Mouse (Mus musculus) hindbrain, embryonic 14.5 days (tissue): ENCODE data around the gene Cpne4. TPM values are rescaled to one million over a fixed set of nuclear protein-coding genes. Genes with fewer than 3 reads are reported as not detected.

Experiments
- ATAC-seq: fragments of 200-750 bp; cut with Nextera tagmentation; 2 replicates; pipeline ENCODE4 v1.8.0; 2017; ENCODE audit warnings: moderate number of reproducible peaks, mild to moderate bottlenecking, moderate TSS enrichment, moderate library complexity; ENCODE audit not compliant: low FRiP score
- DNase-seq: peaks from one replicate; pipeline ENCODE4 v3.0.0-alpha.2; 2015; ENCODE audit warnings: low spot score
- H3K27ac ChIP-seq: fragments of 300-500 bp; sonication (generic); 2 replicates; pipeline ENCODE4 v1.5.1; 2014; ENCODE audit warnings: mild to moderate bottlenecking, moderate library complexity
- H3K27me3 ChIP-seq: fragments of 300-500 bp; sonication (generic); 2 replicates; pipeline ENCODE4 v1.6.1; 2014; ENCODE audit warnings: mild to moderate bottlenecking, low read length, mixed read lengths; ENCODE audit not compliant: control insufficient read depth, insufficient read depth
- H3K36me3 ChIP-seq: fragments of 300-500 bp; sonication (generic); replicated peaks from 2 replicates; pipeline ENCODE4 v1.6.1; 2014; ENCODE audit not compliant: control insufficient read depth, insufficient read depth
- H3K4me1 ChIP-seq: fragments of 300-500 bp; sonication (generic); replicated peaks from 2 replicates; pipeline ENCODE4 v1.6.1; 2014; ENCODE audit warnings: antibody characterized with exemption, low read length, mixed read lengths; ENCODE audit not compliant: control insufficient read depth, insufficient read depth
- H3K4me2 ChIP-seq: fragments of 300-500 bp; sonication (generic); replicated peaks from 2 replicates; pipeline ENCODE4 v1.6.1; 2014; ENCODE audit warnings: mild to moderate bottlenecking, moderate library complexity
- H3K4me3 ChIP-seq: fragments of 300-500 bp; sonication (generic); replicated peaks from 2 replicates; pipeline ENCODE4 v1.5.1; 2014; ENCODE audit warnings: mild to moderate bottlenecking, low read length
- H3K9ac ChIP-seq: fragments of 300-500 bp; sonication (generic); 2 replicates; pipeline ENCODE4 v1.6.1; 2014
- H3K9me3 ChIP-seq: fragments of 300-500 bp; sonication (generic); 2 replicates; pipeline ENCODE4 v1.6.1; 2016; ENCODE audit warnings: low read length; ENCODE audit not compliant: control insufficient read depth
- WGBS: fragments of 180-500 bp; shearing (Covaris S2); extraction: QIAGEN DNeasy Blood & Tissue Kit; methylation state at CpG from one replicate; pipeline ENCODE4 v1.1.7; 2014; 5-methylcytosine and 5-hydroxymethylcytosine counted together
- polyA plus RNA-seq: library from polyadenylated mRNA; unstranded; fragments of >200 nt; fragmentation: Nextera tagmentation; extraction: Ambion mirVana; gene quantifications from 2 replicates; pipeline ENCODE4 v1.2.1, GENCODE M21; 2014

Cpne4 gene
- polyA plus RNA-seq, 1 experiment from 2014 or later: 11.5 TPM

DNA sequence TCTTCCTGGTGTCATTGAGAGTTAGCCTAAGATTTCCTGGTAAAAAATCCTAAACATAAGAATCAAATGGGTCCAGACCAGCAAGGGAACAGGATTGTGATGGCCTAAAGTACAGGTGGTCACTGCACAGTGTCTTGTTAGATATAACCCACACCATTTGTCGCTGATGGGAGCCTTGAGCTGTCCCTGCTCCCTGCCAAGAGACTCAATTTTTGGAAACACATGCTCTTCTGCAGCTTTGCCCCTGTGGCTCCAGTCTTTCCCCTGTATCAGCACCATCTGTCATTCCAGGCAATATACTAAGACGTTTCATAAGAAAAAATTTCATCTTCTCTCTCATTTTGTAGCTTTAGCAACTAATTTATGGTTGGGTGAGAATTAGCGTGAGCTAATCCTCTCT, 281.6 kb downstream of the Cpne4 start:
- Histone ChIP-seq H3K36me3 (no peaks in the 10 kb centered on the region), H3K9ac (no peak overlapping the region), H3K4me2 (no peak overlapping the region), H3K27ac (no peak overlapping the region), H3K4me3 (no peak overlapping the region), H3K27me3 (no peaks in the 10 kb centered on the region), H3K9me3 (no peaks in the 10 kb centered on the region), H3K4me1 (peaks cover 4% of the 10 kb centered on the region; the same call in 1 of the 2 replicates)
- 66% methylated on average over 3 of the region's 3 CpGs for WGBS
- DNase-seq (no peak), ATAC-seq (no peak)

DNA sequence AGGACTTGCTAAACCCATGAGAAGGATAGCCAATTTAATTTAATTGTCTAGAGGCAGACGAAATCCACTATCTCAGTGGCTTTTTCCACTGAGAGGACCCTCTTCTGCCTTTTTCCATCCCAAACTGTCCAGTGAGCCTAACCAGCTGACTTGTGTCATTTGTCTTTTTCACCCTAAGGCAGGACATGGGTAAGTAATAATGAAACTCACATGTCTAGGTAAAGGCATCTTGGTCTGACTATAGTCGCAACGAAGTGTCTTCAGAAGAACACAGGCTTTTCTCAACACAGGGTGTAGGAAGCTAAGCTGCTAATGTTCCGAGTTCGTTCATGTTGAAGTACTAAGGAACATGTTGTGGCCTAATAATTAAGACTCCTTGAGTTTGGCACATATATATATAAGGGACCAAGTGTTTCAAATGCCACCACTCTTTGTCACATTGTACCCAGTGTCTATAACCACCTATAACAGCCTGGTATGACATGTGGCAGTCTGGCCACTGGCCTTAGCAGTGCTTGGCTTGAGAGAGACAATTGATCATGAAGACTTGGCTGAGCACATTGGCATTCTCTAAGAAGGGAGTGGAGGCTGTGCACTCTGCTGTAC, 286.0 kb downstream of the Cpne4 start:
- H3K4me3 ChIP-seq: no peak overlapping the region
- H3K9me3 ChIP-seq: no peaks in the 10 kb centered on the region
- H3K27me3 ChIP-seq: no peaks in the 10 kb centered on the region
- no peaks in the 10 kb centered on the region for H3K36me3 ChIP-seq
- no peak overlapping the region for H3K27ac ChIP-seq
- no peak overlapping the region for H3K9ac ChIP-seq
- H3K4me1 ChIP-seq: peaks cover 6% of the 10 kb centered on the region; the same call in 1 of the 2 replicates
- ATAC-seq: no peak
- WGBS: 93% methylated on average over 5 of the region's 5 CpGs
- no peak overlapping the region for H3K4me2 ChIP-seq
- no peak for DNase-seq

DNA sequence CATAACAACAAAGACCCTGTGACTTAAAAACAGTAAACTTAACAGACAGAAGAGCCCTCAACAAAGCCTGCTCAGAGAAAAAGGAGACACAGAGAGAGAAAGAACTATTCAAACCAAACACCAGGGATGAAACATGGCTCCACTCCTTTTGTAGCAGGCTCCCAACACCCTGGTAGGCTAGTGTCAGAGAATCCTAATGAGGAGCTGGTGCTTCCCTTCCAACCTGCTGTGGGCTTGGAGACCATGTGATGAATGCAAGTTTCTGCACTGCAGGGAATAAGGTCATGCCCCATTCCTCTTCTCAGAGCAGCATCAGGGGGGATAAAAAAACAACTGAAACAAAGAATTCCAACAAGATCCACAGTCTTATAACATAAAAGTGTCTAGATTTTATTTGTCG, 290.8 kb downstream of the Cpne4 start:
- no peaks in the 10 kb centered on the region for H3K27me3 ChIP-seq
- peaks cover 6% of the 10 kb centered on the region; the same call in 1 of the 2 replicates for H3K4me1 ChIP-seq
- no peak overlapping the region for H3K4me3 ChIP-seq
- ATAC-seq (no peak), DNase-seq (no peak)
- no peaks in the 10 kb centered on the region for H3K36me3 ChIP-seq
- H3K4me2 ChIP-seq: no peak overlapping the region
- 22% methylated on average over 1 of the region's 1 CpGs for WGBS
- H3K9me3 ChIP-seq: no peaks in the 10 kb centered on the region
- H3K27ac ChIP-seq: no peak overlapping the region
- H3K9ac ChIP-seq: no peak overlapping the region

DNA sequence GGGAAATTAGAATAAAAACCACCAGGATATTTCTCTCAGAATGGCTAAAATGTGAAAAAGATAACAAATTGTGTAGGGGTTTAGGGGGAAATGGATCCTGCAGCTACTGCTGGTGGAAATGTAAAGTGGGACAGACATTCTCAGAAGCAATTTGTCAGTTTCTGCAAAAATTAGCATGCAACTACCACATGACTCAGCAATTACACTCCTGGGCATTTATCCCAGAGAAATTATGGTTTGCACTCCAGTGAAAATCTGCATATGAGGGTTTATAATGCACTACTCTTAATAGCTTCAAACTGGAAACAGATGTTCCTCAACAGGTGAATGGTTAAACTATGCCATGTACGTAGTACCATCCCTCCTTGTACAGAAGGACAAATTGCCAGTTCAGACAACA, 294.2 kb downstream of the Cpne4 start:
- Histone ChIP-seq H3K27me3 (no peaks in the 10 kb centered on the region), H3K9me3 (no peaks in the 10 kb centered on the region), H3K36me3 (no peaks in the 10 kb centered on the region), H3K9ac (no peak overlapping the region), H3K4me2 (no peak overlapping the region), H3K27ac (no peak overlapping the region), H3K4me1 (no peaks in the 10 kb centered on the region), H3K4me3 (no peak overlapping the region)
- no peak for ATAC-seq
- WGBS: 86% methylated on average over 1 of the region's 1 CpGs
- DNase-seq: no peak

DNA sequence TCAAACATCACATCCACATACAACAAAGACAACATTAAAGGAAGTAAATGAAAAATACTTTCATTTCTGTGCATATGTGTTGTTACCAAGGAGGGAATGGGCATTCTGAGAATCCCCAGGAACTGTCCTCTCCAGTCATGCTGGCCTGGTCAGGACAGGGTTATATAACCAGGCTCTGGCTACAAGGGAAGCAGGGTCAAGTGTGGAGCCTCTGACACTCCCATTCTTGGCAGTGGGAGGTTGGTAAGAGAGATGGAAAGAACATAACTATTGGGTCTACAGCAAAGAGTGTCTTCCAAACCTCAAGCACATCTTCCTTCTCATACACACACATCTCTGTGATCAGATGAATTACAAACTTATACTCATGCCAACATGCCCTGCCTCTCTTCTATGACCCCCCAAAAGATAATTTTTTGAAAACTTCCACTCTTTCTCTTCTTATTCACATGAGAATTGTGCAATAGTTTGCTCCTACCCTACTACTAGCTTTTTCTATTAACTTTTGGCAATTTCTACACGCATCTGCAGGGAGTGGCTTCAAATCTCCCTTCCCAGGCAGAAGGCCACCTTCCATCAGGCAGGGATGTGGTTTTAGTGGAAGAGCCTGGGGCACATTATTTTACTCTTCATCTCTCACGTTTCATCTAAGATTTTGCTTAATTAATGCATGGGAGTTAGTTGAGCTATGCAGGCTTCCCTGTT, 298.3 kb downstream of the Cpne4 start:
- Histone ChIP-seq H3K9me3 (no peaks in the 10 kb centered on the region), H3K27me3 (no peaks in the 10 kb centered on the region), H3K4me2 (no peak overlapping the region), H3K27ac (no peak overlapping the region), H3K4me3 (no peak overlapping the region), H3K36me3 (no peaks in the 10 kb centered on the region), H3K9ac (no peak overlapping the region), H3K4me1 (no peaks in the 10 kb centered on the region)
- 70% methylated on average over 2 of the region's 2 CpGs for WGBS
- ATAC-seq (no peak), DNase-seq (no peak)

DNA sequence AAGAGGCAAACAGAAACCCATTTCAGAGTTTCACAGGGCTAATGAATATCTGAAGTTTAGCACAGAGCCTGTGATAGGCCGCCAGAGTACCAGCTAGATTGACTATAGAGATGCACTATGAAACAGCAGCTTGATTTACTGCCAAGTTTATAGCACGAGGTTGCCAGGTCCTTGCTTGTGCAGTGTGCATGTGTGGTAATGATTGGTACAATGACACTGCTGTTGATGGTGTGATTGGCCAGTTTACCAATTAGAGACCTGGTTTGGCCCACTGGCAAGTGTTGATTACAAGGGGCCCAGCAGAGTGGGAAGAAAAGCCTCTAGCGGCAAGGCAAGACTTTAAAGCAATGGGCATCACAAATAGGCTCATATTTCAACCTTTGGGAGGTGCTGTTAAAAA, 306.6 kb downstream of the Cpne4 start:
- 75% methylated on average over 3 of the region's 3 CpGs for WGBS
- no peak for DNase-seq

DNA sequence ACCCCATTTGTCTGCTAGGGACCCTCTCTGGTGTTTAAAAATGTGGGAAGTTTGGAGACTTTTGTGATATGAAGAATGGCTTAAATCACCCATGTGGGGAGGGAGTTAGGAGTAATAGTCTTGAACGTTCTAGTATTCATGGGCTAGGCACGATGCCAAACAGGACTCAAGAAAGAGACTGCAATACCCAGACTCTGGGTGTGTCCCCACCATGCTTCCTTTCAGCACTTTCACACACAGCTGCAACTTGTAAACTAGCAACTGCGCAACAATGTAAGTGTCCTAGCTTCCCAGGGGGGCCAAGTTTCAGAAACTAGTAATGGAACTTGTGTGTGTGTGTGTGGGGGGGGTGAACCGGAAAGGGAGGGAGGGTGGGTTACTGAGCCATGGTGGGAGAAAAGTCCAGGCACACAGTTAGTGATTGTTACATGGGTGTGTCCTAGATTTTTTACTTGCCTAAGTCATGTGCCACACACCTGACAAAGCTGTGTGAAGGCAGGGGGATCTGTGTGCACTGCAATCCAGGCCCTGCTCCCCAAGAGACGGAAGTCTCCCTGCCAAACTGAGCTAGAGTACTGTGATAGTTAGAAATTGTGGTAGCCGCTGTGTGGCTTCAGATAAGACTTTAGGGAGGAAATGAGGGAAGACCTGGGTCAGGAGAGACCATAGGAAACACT, 307.3 kb downstream of the Cpne4 start:
- Histone ChIP-seq H3K4me2 (no peak overlapping the region), H3K4me1 (no peaks in the 10 kb centered on the region), H3K9me3 (no peaks in the 10 kb centered on the region), H3K4me3 (no peak overlapping the region), H3K9ac (no peak overlapping the region), H3K36me3 (no peaks in the 10 kb centered on the region), H3K27me3 (no peaks in the 10 kb centered on the region), H3K27ac (no peak overlapping the region)
- DNase-seq (no peak), ATAC-seq (no peak)
- 78% methylated on average over 6 of the region's 6 CpGs for WGBS

More for the DNA sequence above, 306.6 kb downstream of the Cpne4 start:
- no peak overlapping the region for H3K4me2 ChIP-seq
- no peak overlapping the region for H3K9ac ChIP-seq
- no peaks in the 10 kb centered on the region for H3K9me3 ChIP-seq
- no peaks in the 10 kb centered on the region for H3K36me3 ChIP-seq
- H3K27ac ChIP-seq: no peak overlapping the region
- no peak overlapping the region for H3K4me3 ChIP-seq
- H3K4me1 ChIP-seq: no peaks in the 10 kb centered on the region
- H3K27me3 ChIP-seq: no peaks in the 10 kb centered on the region
- no peak for ATAC-seq

DNA sequence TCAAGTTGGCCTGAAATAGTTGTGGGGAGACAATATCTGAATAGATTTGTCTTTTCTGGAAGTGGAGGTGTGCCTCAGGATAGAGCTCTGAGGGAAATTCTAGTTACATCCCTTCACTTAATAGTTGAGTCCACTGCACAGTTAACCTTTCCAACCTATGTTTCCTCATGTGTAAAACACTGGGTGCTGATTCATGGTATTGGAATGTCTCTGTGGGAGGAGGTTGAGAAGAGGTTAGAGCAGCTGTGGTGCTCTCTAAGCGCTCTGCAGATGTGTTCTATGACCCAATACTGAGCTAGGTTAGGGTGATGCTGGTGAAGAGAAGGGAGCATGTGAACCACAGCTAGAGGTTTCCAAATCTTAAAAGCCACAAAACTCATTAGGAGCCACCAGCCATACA, 318.7 kb downstream of the Cpne4 start:
- Histone ChIP-seq H3K4me3 (no peak overlapping the region), H3K4me1 (no peaks in the 10 kb centered on the region), H3K4me2 (no peak overlapping the region), H3K9ac (no peak overlapping the region), H3K27me3 (no peaks in the 10 kb centered on the region), H3K27ac (no peak overlapping the region), H3K9me3 (no peaks in the 10 kb centered on the region), H3K36me3 (no peaks in the 10 kb centered on the region)
- DNase-seq (no peak), ATAC-seq (no peak)
- 72% methylated on average over 1 of the region's 1 CpGs for WGBS

DNA sequence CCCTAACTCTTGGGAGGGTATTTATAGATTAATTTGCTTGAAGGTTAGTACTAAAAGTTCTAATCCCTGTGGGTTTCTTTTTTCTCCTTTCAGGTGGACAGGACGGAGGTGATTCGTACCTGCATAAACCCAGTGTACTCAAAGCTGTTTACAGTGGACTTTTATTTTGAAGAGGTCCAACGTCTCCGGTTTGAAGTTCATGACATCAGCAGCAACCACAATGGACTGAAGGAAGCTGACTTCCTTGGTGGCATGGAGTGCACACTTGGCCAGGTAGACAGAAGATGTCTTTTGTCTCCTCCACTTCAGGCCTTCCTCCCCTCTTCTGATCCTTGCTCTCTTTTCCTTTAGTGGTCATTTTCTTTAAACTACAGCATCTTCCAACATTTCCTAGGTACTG, 325.5 kb downstream of the Cpne4 start:
- no peak overlapping the region for H3K27ac ChIP-seq
- no peak overlapping the region for H3K4me2 ChIP-seq
- no peaks in the 10 kb centered on the region for H3K27me3 ChIP-seq
- no peaks in the 10 kb centered on the region for H3K4me1 ChIP-seq
- no peak overlapping the region for H3K9ac ChIP-seq
- H3K9me3 ChIP-seq: no peaks in the 10 kb centered on the region
- DNase-seq (no peak), ATAC-seq (no peak)
- no peak overlapping the region for H3K4me3 ChIP-seq
- WGBS: 92% methylated on average over 4 of the region's 4 CpGs
- H3K36me3 ChIP-seq: no peaks in the 10 kb centered on the region
